Mouse (Mus musculus): ENCODE measurements around the gene Brpf1. TPM values are rescaled to one million over a fixed set of nuclear protein-coding genes. Genes with fewer than 3 reads are reported as not detected.

The Brpf1 gene
- 59.8 and 81.0 TPM in 2 replicates for polyA plus RNA-seq (2012)

DNA sequence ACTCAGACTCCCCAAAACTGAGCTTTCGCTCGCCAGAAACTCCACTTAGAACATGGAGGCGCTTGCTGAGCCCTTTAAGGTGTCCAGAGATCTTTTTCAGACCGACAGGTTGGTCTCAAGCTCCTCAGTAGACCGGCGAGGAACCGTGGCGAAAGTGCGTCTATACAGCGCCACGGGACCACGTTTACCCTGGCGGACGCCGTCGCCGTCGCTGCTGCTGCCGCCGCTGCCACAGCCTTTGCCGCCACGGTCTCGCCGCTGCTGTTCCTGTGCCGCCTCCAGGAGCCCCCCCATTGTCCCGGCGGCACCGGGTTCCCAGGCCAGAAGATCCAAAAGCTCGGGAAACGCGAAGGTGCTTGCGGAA lies at the start of gene Brpf1:
Gene Brpf1 (plus strand): TSS at position 152 of the 364 bp plus-strand sequence.

DNA sequence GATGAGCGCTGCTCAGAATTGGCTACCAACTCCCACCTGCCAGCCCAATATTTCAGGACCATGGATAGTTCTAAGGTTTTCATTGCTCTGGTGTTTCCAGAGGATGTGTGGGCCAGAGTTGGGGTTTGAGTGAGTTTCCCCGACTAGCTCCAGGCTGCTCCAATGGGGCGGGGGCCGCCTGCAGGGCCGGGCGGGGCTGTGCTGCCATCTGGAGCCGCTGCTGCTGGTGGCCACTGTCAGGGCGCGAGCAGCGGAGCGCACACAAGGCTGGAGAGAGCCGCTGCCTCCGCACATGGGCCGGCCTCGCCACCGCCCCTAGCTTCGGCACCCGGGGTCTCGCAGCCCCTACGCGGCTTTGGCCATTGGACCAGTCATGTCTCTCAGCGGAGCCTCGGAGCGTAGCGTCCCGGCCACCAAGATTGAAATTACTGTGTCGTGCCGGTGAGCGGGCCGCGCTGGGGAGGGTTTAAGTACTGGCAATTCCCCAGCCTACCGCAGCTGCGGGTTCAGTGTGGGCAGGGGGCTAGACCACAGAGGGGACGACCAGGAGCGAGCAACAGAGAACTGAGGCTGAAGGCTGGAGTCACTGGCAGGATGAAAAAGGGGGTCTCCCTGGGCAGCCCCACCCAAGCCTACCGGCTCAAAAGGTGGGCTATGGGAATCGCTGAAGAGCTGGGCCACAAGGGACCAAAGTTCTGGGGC lies 24.7 kb upstream of the Brpf1 start, which contains the start of gene Cpne9:
Gene Cpne9 (plus strand): TSS at position 207 of the 702 bp plus-strand sequence.

DNA sequence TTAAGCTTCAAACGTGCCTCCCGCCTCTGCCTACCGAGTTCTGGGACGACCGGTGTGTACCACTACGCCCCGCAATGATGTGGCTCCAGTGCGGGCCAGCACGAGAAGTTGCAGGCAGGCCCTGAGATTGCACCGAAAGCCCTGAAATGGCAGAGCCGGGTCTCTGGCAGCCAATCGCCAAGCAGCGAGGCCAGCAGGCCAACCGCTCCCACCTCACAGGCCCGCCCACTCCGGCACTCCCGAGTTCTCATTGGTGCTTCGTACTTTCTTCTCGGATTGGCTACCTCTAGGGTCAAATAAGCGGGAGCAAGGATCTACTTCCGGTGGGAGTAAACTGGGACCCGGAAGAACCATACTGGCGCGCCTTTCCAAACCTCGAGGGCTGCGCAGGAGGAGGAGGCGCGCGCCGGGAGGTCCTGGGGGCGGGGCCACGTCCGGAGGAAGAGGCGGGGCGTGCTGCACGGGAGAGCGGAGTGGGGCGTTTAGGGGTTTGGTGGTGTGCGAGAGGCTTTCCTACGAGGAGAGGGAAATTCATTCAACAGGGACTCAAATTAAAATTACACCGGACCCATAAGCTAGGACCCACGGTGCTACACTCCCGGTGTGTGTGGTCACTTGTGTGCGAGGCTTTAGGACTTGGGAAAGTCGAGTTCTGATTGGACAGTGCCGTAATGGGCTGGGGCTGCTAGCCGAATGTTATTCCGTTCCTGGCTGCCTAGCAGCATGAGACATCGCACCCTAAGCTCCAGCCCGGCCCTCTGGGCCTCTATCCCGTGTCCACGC lies 19.8 kb downstream of the Brpf1 start, which contains the start of gene Ogg1:
Gene Ogg1 (plus strand): TSS at position 440 of the 783 bp plus-strand sequence.

DNA sequence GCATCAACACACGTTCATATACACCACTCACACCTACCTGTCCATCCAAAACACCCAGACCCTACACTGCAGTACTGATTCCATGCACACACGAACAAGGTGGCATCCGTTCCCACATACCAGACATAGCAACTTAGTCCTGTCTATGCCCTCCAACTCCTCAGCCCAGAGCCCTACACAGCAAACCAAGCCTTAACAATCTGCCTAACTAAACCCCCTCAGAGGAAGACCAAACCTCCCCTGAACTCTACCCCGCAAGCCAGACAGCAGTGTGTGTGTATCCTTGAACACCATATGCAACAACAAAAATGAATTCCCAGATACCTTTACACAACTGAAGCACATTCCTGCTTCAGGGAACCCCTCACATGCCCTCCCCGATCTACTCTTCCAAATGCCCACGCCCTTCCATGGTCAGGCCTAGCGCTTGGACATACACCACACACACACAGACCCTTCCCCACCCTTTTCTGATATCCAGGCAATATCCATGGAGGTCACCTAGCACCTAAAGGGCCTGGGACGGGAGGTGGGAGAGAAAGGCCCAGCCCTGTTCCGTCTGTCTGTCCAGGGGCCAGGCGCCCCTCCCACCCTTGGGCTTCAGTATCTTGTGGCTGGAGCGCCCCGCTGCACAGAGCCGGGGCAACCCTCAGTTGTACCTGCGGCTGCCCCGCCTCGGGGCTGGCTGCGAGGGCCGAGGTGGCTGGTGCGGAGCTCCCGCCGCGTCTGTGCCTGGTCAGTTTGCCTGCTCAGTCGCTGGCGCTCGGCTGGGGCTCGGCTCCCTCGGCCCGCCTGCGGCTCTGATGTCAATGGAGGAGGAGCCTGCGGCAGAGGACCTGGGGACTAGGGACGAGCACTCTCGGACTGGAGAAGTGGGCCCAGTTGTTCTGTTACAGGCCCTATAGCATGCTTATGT lies 36.5 kb downstream of the Brpf1 start, which contains the start of gene Camk1:
Gene Camk1 (minus strand): TSS at position 808 of the 916 bp plus-strand sequence.

Other genes with a start within 250 kb of the Brpf1 start
- gene Setd5, start 229.8 kb upstream of the Brpf1 start, polyA plus RNA-seq (2012), result 64.9 and 74.0 TPM in 2 replicates
- 0.02 and 0.06 TPM in 2 replicates for gene Lhfpl4, start 111.8 kb upstream of the Brpf1 start, polyA plus RNA-seq (2012)
- gene Mtmr14, start 69.3 kb upstream of the Brpf1 start, polyA plus RNA-seq (2012), result 123 and 129 TPM in 2 replicates
- gene Cpne9, start 24.8 kb upstream of the Brpf1 start, polyA plus RNA-seq (2012), result 0.23 and 0.43 TPM in 2 replicates
- gene Ogg1, start 19.8 kb downstream of the Brpf1 start, polyA plus RNA-seq (2012), result 7.7 and 9.1 TPM in 2 replicates
- gene Camk1, start 36.8 kb downstream of the Brpf1 start, polyA plus RNA-seq (2012), result 18.7 and 21.9 TPM in 2 replicates
- gene Tada3, start 70.7 kb downstream of the Brpf1 start, polyA plus RNA-seq (2012), result 63.9 and 87.3 TPM in 2 replicates
- gene Arpc4, start 71.0 kb downstream of the Brpf1 start, polyA plus RNA-seq (2012), result 311 and 382 TPM in 2 replicates
- gene Ttll3, start 82.1 kb downstream of the Brpf1 start, polyA plus RNA-seq (2012), result 7.2 and 7.8 TPM in 2 replicates
- 77.9 and 81.6 TPM in 2 replicates for gene Rpusd3, start 112.2 kb downstream of the Brpf1 start, polyA plus RNA-seq (2012)
- not detected in 2 replicates for gene Cidec, start 128.6 kb downstream of the Brpf1 start, polyA plus RNA-seq (2012)
- gene Jagn1, start 135.4 kb downstream of the Brpf1 start, polyA plus RNA-seq (2012), result 11.1 and 13.2 TPM in 2 replicates
- 0.90 and 1.6 TPM in 2 replicates for gene Il17re, start 151.3 kb downstream of the Brpf1 start, polyA plus RNA-seq (2012)
- gene Il17rc, start 164.3 kb downstream of the Brpf1 start, polyA plus RNA-seq (2012), result 0.29 and 1.9 TPM in 2 replicates
- gene Creld1, start 176.2 kb downstream of the Brpf1 start, polyA plus RNA-seq (2012), result 37.0 and 42.1 TPM in 2 replicates
- gene Prrt3, start 194.8 kb downstream of the Brpf1 start, polyA plus RNA-seq (2012), result 0.02 and 0.06 TPM in 2 replicates
- 33.9 and 35.5 TPM in 2 replicates for gene Emc3, start 224.5 kb downstream of the Brpf1 start, polyA plus RNA-seq (2012)
- 1.6 and 2.2 TPM in 2 replicates for gene Fancd2, start 224.5 kb downstream of the Brpf1 start, polyA plus RNA-seq (2012)